Mouse (Mus musculus) limb, embryonic 13.5 days (tissue): ENCODE measurements around the gene Mrps18c. TPM values are rescaled to one million over a fixed set of nuclear protein-coding genes. Genes with fewer than 3 reads are reported as not detected.

Source experiments
- ATAC-seq: fragments of 200-750 bp; cut with Nextera tagmentation; 2 replicates; pipeline ENCODE4 v1.8.0; 2017; ENCODE audit warnings: low read depth, moderate number of reproducible peaks, moderate TSS enrichment; ENCODE audit not compliant: low FRiP score
- H3K27ac ChIP-seq: fragments of 300-500 bp; sonication (generic); 2 replicates; pipeline ENCODE4 v1.5.1; 2015; ENCODE audit warnings: inconsistent platforms, mild to moderate bottlenecking, moderate library complexity
- H3K27me3 ChIP-seq: fragments of 300-500 bp; sonication (generic); 2 replicates; pipeline ENCODE4 v1.6.1; 2015; ENCODE audit warnings: mild to moderate bottlenecking, inconsistent platforms
- H3K36me3 ChIP-seq: fragments of 300-500 bp; sonication (generic); 2 replicates; pipeline ENCODE4 v1.6.1; 2015; ENCODE audit warnings: inconsistent platforms, mild to moderate bottlenecking, moderate library complexity
- H3K4me1 ChIP-seq: fragments of 300-500 bp; sonication (generic); 2 replicates; pipeline ENCODE4 v1.6.1; 2015; ENCODE audit warnings: inconsistent platforms
- H3K4me2 ChIP-seq: fragments of 300-500 bp; sonication (generic); replicated peaks from 2 replicates; pipeline ENCODE4 v1.6.1; 2015; ENCODE audit warnings: inconsistent platforms, mild to moderate bottlenecking, moderate library complexity
- H3K4me3 ChIP-seq: fragments of 300-500 bp; sonication (generic); 2 replicates; pipeline ENCODE4 v1.5.1; 2015; ENCODE audit warnings: moderate library complexity, mild to moderate bottlenecking, inconsistent platforms
- H3K9ac ChIP-seq: fragments of 300-500 bp; sonication (generic); 2 replicates; pipeline ENCODE4 v1.6.1; 2015; ENCODE audit warnings: mild to moderate bottlenecking, inconsistent platforms
- H3K9me3 ChIP-seq: fragments of 300-500 bp; sonication (generic); 2 replicates; pipeline ENCODE4 v1.6.1; 2016; ENCODE audit warnings: inconsistent platforms
- WGBS: fragments of 180-500 bp; shearing (Covaris S2); methylation state at CpG from one replicate; pipeline ENCODE4 v1.1.7; 2015; 5-methylcytosine and 5-hydroxymethylcytosine counted together
- polyA plus RNA-seq: library from polyadenylated mRNA; unstranded; fragments of >200 nt; fragmentation: Nextera tagmentation; extraction: Ambion mirVana; gene quantifications from 2 replicates; pipeline ENCODE4 v1.2.1, GENCODE M21; 2015

Gene Mrps18c
- polyA plus RNA-seq, 1 experiment from 2014 or later: 178 TPM

GRCm38 (mm10) chr5:100787527-100787926, 10.9 kb upstream of the Mrps18c start:
- Histone ChIP-seq H3K4me1 (no peaks in the 10 kb centered on the region), H3K27ac (no peak overlapping the region), H3K27me3 (no peaks in the 10 kb centered on the region), H3K4me2 (no peak overlapping the region), H3K9ac (no peak overlapping the region), H3K9me3 (no peaks in the 10 kb centered on the region), H3K4me3 (no peak overlapping the region), H3K36me3 (peaks cover 82% of the 10 kb centered on the region)
- 94% methylated on average over 9 of the region's 9 CpGs for WGBS
- ATAC-seq: no peak

- Histone ChIP-seq H3K9ac (no peak overlapping the region), H3K27ac (no peak overlapping the region), H3K4me1 (peaks cover 1% of the 10 kb centered on the region), H3K4me3 (no peak overlapping the region), H3K27me3 (no peaks in the 10 kb centered on the region), H3K9me3 (no peaks in the 10 kb centered on the region), H3K4me2 (no peak overlapping the region), H3K36me3 (peaks cover 78% of the 10 kb centered on the region)
- 83% methylated on average over 7 of the region's 7 CpGs for WGBS
- ATAC-seq: no peak
Observed at GRCm38 (mm10) chr5:100792261-100792660, 6.2 kb upstream of the Mrps18c start.

GRCm38 (mm10) chr5:100794084-100794483, 4.3 kb upstream of the Mrps18c start:
- Histone ChIP-seq H3K4me2 (no peak overlapping the region), H3K27me3 (no peaks in the 10 kb centered on the region), H3K9me3 (no peaks in the 10 kb centered on the region), H3K27ac (no peak overlapping the region), H3K4me1 (peaks cover 7% of the 10 kb centered on the region), H3K4me3 (no peak overlapping the region), H3K9ac (no peak overlapping the region), H3K36me3 (peaks cover 60% of the 10 kb centered on the region)
- WGBS: 74% methylated on average over 5 of the region's 5 CpGs
- ATAC-seq: no peak

- WGBS: 82% methylated on average over 4 of the region's 4 CpGs
- H3K4me2 ChIP-seq: no peak overlapping the region
- H3K27ac ChIP-seq: no peak overlapping the region
- no peak overlapping the region for H3K4me3 ChIP-seq
- H3K27me3 ChIP-seq: no peaks in the 10 kb centered on the region
- no peak for ATAC-seq
- peaks cover 5% of the 10 kb centered on the region; the same call in 1 of the 2 replicates for H3K4me1 ChIP-seq
- no peaks in the 10 kb centered on the region for H3K9me3 ChIP-seq
- H3K9ac ChIP-seq: no peak overlapping the region
- H3K36me3 ChIP-seq: peaks cover 28% of the 10 kb centered on the region
Observed at GRCm38 (mm10) chr5:100818341-100818740, 19.9 kb downstream of the Mrps18c start.

GRCm38 (mm10) chr5:100819568-100820480, 21.4 kb downstream of the Mrps18c start:
- Histone ChIP-seq H3K9me3 (no peaks in the 10 kb centered on the region), H3K27me3 (no peaks in the 10 kb centered on the region), H3K4me3 (peak overlapping the region; percentile 65), H3K9ac (peak overlapping the region; percentile 87), H3K27ac (peak overlapping the region; percentile 79; the same call in 1 of the 2 replicates), H3K4me2 (peak overlapping the region; percentile 77), H3K36me3 (peaks cover 17% of the 10 kb centered on the region), H3K4me1 (peaks cover 5% of the 10 kb centered on the region; the same call in 1 of the 2 replicates)
- no peak for ATAC-seq
- 33% methylated on average over 16 of the region's 16 CpGs for WGBS

GRCm38 (mm10) chr5:100820483-100821184, 22.2 kb downstream of the Mrps18c start, which contains the start of gene Abraxas1:
Gene Abraxas1, minus strand, starts transcription at chr5:100820965.
- peaks cover 14% of the 10 kb centered on the region for H3K36me3 ChIP-seq
- H3K9me3 ChIP-seq: no peaks in the 10 kb centered on the region
- peaks cover 5% of the 10 kb centered on the region; the same call in 1 of the 2 replicates for H3K4me1 ChIP-seq
- under 1% methylated on average over 62 of the region's 63 CpGs for WGBS
- peak within 1 kb of the TSS; percentile 79 for H3K27ac ChIP-seq
- peak within 1 kb of the TSS; percentile 87 for H3K9ac ChIP-seq
- ATAC-seq: peak; percentile 94
- no peaks in the 10 kb centered on the region for H3K27me3 ChIP-seq
- H3K4me3 ChIP-seq: peak within 1 kb of the TSS; percentile 65
- peak within 1 kb of the TSS; percentile 77 for H3K4me2 ChIP-seq

- peak overlapping the region; percentile 77 for H3K4me2 ChIP-seq
- H3K4me3 ChIP-seq: no peak overlapping the region
- no peak for ATAC-seq
- no peak overlapping the region for H3K27ac ChIP-seq
- 82% methylated on average over 8 of the region's 8 CpGs for WGBS
- H3K9ac ChIP-seq: no peak overlapping the region
- no peaks in the 10 kb centered on the region for H3K27me3 ChIP-seq
- H3K9me3 ChIP-seq: no peaks in the 10 kb centered on the region
- H3K36me3 ChIP-seq: peaks cover 11% of the 10 kb centered on the region; the same call in 1 of the 2 replicates
- peaks cover 5% of the 10 kb centered on the region; the same call in 1 of the 2 replicates for H3K4me1 ChIP-seq
Observed at GRCm38 (mm10) chr5:100821375-100821774, 22.9 kb downstream of the Mrps18c start.

- WGBS: 61% methylated on average over 7 of the region's 7 CpGs
Observed at GRCm38 (mm10) chr5:100822826-100823225, 24.4 kb downstream of the Mrps18c start.

GRCm38 (mm10) chr5:100825975-100826374, 27.5 kb downstream of the Mrps18c start:
- 17% methylated on average over 2 of the region's 2 CpGs for WGBS
- no peak for ATAC-seq
- no peak overlapping the region for H3K4me3 ChIP-seq

More at GRCm38 (mm10) chr5:100822826-100823225, 24.4 kb downstream of the Mrps18c start:
- H3K27ac ChIP-seq: no peak overlapping the region
- H3K36me3 ChIP-seq: peaks cover 2% of the 10 kb centered on the region; the same call in 1 of the 2 replicates
- no peak for ATAC-seq
- no peak overlapping the region for H3K4me3 ChIP-seq
- peaks cover 5% of the 10 kb centered on the region; the same call in 1 of the 2 replicates for H3K4me1 ChIP-seq
- no peak overlapping the region for H3K4me2 ChIP-seq
- no peaks in the 10 kb centered on the region for H3K9me3 ChIP-seq
- no peaks in the 10 kb centered on the region for H3K27me3 ChIP-seq
- H3K9ac ChIP-seq: no peak overlapping the region

GRCm38 (mm10) chr5:100826531-100826930, 28.1 kb downstream of the Mrps18c start:
- peaks cover 11% of the 10 kb centered on the region; the same call in 1 of the 2 replicates for H3K4me1 ChIP-seq
- no peaks in the 10 kb centered on the region for H3K9me3 ChIP-seq
- H3K27ac ChIP-seq: no peak overlapping the region
- no peak for ATAC-seq
- WGBS: 58% methylated on average over 7 of the region's 7 CpGs
- no peaks in the 10 kb centered on the region for H3K36me3 ChIP-seq
- H3K4me3 ChIP-seq: no peak overlapping the region
- no peak overlapping the region for H3K4me2 ChIP-seq
- no peak overlapping the region for H3K9ac ChIP-seq
- no peaks in the 10 kb centered on the region for H3K27me3 ChIP-seq

More at GRCm38 (mm10) chr5:100825975-100826374, 27.5 kb downstream of the Mrps18c start:
- Histone ChIP-seq H3K36me3 (no peaks in the 10 kb centered on the region), H3K9ac (no peak overlapping the region), H3K4me1 (peaks cover 11% of the 10 kb centered on the region; the same call in 1 of the 2 replicates), H3K27me3 (no peaks in the 10 kb centered on the region), H3K27ac (no peak overlapping the region), H3K4me2 (no peak overlapping the region), H3K9me3 (no peaks in the 10 kb centered on the region)

GRCm38 (mm10) chr5:100828701-100829100, 30.3 kb downstream of the Mrps18c start:
- no peaks in the 10 kb centered on the region for H3K36me3 ChIP-seq
- H3K4me1 ChIP-seq: peaks cover 11% of the 10 kb centered on the region; the same call in 1 of the 2 replicates
- ATAC-seq: no peak
- peak overlapping the region; percentile 8; the same call in 1 of the 2 replicates for H3K27ac ChIP-seq
- H3K9ac ChIP-seq: no peak overlapping the region
- no peaks in the 10 kb centered on the region for H3K27me3 ChIP-seq
- H3K9me3 ChIP-seq: no peaks in the 10 kb centered on the region
- H3K4me2 ChIP-seq: no peak overlapping the region
- no peak overlapping the region for H3K4me3 ChIP-seq
- WGBS: 61% methylated on average over 3 of the region's 3 CpGs

- no peaks in the 10 kb centered on the region for H3K27me3 ChIP-seq
- no peak for ATAC-seq
- 83% methylated on average over 3 of the region's 3 CpGs for WGBS
- no peak overlapping the region for H3K4me2 ChIP-seq
- H3K27ac ChIP-seq: no peak overlapping the region
- peaks cover 11% of the 10 kb centered on the region; the same call in 1 of the 2 replicates for H3K4me1 ChIP-seq
- no peak overlapping the region for H3K4me3 ChIP-seq
- H3K36me3 ChIP-seq: no peaks in the 10 kb centered on the region
- H3K9ac ChIP-seq: no peak overlapping the region
- H3K9me3 ChIP-seq: no peaks in the 10 kb centered on the region
Observed at GRCm38 (mm10) chr5:100832680-100833079, 34.3 kb downstream of the Mrps18c start.
